Mouse (Mus musculus) urinary bladder, adult 18-20 months (tissue): ENCODE measurements at regions not wholly inside any gene's neighbourhood (a gene's known extent, or its start where the extent isn't known, plus 50 kb on each side); places are given as distances from the start of the nearest gene placed in this dataset.
"Not testable (repeated sequence)": the region's sequence is repeated elsewhere in the genome, so short reads cannot be mapped to it uniquely, and the experiment has no call there.

ENCODE experiments used
- DNase-seq, 2 experiments: peaks; one replicate each; pipeline ENCODE4 v3.0.0; 2022; ENCODE audit warnings: low spot score in 2 of 2, mixed read lengths in 2 of 2

- not testable (repeated sequence) for DNase-seq
These were observed 464.8 kb downstream of the Adam6a start for GRCm38 (mm10) chr12:114008491-114008890.

- no peak for DNase-seq
These were observed 465.7 kb downstream of the Adam6a start for GRCm38 (mm10) chr12:114009391-114009790.

- DNase-seq: peak in 1 of 2 experiments; percentile 51
These were observed 469.2 kb downstream of the Adam6a start for GRCm38 (mm10) chr12:114012860-114013259.

DNA sequence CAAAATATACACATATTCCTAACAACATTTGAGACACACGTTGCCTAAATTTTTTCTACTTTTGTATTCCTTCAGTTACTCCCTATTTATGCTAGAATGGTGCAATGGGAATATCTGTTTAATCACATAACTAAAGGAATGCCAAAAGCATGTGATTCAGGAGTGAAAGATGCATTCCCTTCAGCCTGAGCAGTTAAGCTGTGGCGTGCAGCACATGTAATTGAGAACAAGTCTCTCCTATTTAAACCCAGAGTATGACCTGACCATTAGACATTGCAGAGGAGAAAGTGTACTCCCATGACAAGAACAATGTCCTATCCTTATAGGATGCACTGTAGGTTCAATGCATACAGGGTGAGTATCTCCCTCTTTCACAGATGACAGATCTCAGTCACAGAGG is 493.3 kb downstream of the Adam6a start:
- DNase-seq: not testable (repeated sequence)

DNA sequence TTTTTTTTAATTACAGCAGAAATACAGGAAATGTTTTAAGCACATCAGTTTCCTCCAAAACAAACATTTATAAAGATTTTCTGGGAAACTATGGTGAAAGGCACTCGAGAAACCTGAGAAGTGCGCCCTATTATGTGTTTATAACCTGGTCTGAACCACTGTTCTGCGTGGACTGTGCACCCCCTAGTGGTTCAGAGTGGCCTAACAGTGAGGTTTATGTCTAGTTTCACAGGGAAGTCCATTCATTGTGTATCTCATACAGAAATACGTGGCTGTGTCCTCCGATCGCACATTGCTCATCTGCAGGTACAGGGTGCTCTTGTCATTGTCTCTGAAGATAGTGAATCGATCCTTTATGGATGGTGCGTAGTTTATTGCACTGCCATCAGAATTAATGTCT is 504.3 kb downstream of the Adam6a start:
- not testable (repeated sequence) for DNase-seq

DNA sequence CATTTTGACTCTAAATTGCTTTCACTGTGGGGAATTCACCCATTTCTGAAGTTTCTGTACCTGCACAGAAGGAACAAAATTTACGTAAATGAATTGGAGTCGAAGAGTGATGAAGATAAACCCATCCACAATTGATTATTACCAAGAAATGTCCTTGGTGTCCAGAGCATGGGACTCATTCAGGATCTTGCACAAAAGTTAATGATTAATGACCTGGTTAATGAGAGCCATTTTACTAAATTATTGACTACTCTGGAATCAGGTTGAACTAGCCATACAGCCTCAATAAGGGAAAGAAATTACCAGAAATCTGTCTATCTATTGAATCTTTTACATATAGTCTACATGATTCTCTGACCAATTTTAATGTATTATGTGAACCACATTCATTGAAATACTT is 509.6 kb downstream of the Adam6a start:
- DNase-seq: no peak

- no peak for DNase-seq
These were observed 515.9 kb downstream of the Adam6a start for GRCm38 (mm10) chr12:114059615-114060014.

DNA sequence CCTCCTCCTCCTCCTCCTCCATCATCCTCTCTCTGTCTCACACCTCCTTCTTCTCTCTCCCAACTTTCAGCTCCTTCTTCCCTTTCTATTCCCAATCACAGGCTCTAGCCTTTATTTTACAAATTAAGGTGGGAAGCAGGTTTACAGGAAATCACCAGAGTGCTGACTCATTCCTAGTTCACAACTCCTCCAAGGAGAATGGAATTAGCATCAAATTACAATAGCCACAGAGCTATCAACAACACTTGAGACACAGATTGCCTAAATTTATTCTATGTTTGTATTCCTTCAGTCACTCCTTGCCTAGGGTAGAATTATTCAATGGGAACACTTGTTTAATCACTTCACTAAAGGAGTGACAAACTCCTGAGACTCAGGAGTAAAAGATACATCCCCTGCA is 523.5 kb downstream of the Adam6a start:
- no peak for DNase-seq

GRCm38 (mm10) chr12:114108731-114109130 is 565.0 kb downstream of the Adam6a start:
- DNase-seq: not testable (repeated sequence)

- no peak for DNase-seq
These were observed 591.2 kb downstream of the Adam6a start for GRCm38 (mm10) chr12:114134897-114135296.

GRCm38 (mm10) chr12:114148779-114149178 is 605.1 kb downstream of the Adam6a start:
- no peak for DNase-seq

DNA sequence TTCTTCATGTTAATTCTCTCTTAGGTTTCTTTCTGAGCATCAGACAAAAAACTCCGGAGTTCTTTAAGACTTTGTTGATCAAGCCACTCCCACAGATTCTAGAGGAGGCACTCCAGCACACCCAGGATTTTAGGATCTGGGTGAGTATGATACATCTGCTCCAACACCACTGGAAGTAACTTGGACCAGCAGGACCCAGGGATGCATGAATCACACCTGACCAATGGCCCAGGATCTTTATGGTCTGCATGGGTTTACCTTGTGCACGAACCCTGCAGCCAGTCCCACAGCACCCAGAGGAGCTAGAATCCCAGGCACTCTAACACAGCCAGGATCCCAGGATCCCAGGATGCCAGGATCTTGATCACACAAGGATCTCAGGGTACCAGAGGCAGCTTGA is 628.6 kb downstream of the Adam6a start:
- no peak for DNase-seq

DNA sequence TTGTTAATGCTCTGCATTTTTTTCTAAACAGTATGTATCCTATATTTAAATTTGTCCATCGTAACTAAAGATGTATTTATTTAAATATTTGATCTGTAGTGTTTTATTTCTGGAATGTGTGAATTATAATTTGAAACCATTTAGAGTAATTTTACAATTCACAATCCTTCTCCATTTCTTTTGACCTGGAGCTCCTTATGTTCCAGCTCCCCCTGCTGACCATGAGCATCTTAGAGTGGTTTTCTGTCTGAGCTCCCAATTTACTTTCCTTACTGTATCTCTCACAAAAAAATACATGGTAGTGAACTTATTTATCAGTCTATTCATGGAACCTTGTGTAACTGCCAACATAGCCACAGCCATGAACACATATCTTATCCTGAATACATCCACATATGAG is 655.8 kb downstream of the Adam6a start:
- DNase-seq: no peak

DNA sequence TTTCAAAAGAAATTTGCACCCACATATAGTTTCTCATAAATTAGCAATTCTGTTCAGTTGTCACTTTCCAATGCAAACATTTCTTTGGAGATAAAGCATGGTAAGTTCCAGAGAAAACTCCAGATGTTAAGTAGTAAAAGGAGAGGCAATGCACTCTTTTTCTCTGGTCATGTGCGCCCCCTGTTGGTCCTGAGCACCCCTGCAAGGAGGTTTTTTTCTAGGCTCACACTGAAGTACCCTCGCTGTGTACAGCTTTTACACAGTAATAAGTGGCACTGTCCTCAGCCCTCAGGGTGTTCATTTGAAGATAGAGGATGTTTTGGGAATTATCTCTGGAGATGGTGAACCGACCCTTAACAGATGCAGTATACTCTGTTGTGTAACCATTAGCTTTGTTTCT is 678.8 kb downstream of the Adam6a start:
- no peak for DNase-seq
